Mouse (Mus musculus): ENCODE results near the gene Ptpro. TPM values are rescaled to one million over a fixed set of nuclear protein-coding genes. Genes with fewer than 3 reads are reported as not detected.
A peak's percentile ranks its signal among the peaks of the same experiment; 100 is the strongest.

Ptpro gene
- polyA plus RNA-seq, 1 experiment from 2014 or later: 45.8 TPM

GRCm38 (mm10) chr6:137343688-137344441 lies 91.7 kb downstream of the Ptpro start:
- Histone ChIP-seq H3K4me3 (no peak overlapping the region), H3K4me2 (no peak overlapping the region), H3K4me1 (replicated peaks) (peaks cover 15% of the 10 kb centered on the region; the same call in 1 of the 2 replicates), H3K27me3 (no peaks in the 10 kb centered on the region), H3K9ac (no peak overlapping the region), H3K9me3 (no peaks in the 10 kb centered on the region), H3K27ac (replicated peaks) (no peak overlapping the region), H3K36me3 (peaks cover 3% of the 10 kb centered on the region; the same call in 1 of the 2 replicates)
- 51% methylated on average over 5 of the region's 5 CpGs for WGBS
- ATAC-seq (ENCODE audit: low read depth): no peak

DNA sequence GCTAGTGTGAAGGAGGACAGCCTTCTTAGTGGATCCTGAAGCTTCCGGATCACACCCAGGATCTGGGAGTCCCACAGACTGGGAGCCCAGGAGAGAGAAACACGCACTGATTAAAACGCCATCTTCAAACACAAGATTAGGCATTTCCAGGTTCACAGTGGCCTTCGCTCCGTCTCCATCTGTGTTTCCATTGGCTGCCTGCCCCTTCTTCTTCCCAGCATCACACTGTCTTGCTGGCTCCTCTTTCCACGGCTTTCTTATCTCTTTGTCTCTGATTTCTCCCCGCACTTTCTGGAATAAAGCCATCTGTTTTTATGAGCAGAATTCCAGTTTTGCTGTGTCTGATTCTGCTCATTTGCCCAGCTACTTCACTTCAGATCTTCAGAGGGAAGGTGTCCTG lies 108.0 kb downstream of the Ptpro start:
- no peak overlapping the region for H3K27ac ChIP-seq (replicated peaks)
- H3K9ac ChIP-seq: no peak overlapping the region
- WGBS: 88% methylated on average over 7 of the region's 7 CpGs
- H3K36me3 ChIP-seq: no peaks in the 10 kb centered on the region
- no peak for ATAC-seq (ENCODE audit: low read depth)
- no peak overlapping the region for H3K4me3 ChIP-seq
- H3K4me1 ChIP-seq (replicated peaks): 0 out of 2 replicates have a peak, but pooled peaks cover 7% of the 10 kb centered on the region
- no peak overlapping the region for H3K4me2 ChIP-seq
- H3K27me3 ChIP-seq: no peaks in the 10 kb centered on the region
- H3K9me3 ChIP-seq: no peaks in the 10 kb centered on the region

DNA sequence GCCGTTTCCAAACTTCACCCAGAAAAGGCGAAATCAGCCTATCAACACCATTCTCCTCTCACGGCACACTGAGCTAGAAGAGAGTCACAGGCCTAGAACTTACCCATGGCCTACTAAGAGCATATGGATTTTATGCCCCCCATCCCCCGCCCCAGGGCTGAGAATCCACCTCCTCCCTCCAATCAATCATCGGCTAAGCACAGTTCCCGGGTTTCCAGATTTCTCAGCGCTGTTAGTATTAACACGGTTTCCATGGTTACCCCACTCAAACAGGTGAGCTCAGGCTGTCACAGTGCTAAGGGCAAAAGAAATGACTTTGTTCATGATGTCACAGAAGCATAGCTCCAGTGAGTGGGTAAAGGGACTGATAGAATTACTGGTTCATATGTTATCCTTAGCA lies 110.1 kb downstream of the Ptpro start:
- WGBS: 66% methylated on average over 8 of the region's 8 CpGs
- Histone ChIP-seq H3K9me3 (no peaks in the 10 kb centered on the region), H3K4me3 (no peak overlapping the region), H3K27ac (replicated peaks) (no peak overlapping the region), H3K36me3 (no peaks in the 10 kb centered on the region), H3K4me2 (no peak overlapping the region), H3K9ac (no peak overlapping the region), H3K4me1 (replicated peaks) (0 out of 2 replicates have a peak, but pooled peaks cover 7% of the 10 kb centered on the region), H3K27me3 (no peaks in the 10 kb centered on the region)
- ATAC-seq (ENCODE audit: low read depth): no peak

DNA sequence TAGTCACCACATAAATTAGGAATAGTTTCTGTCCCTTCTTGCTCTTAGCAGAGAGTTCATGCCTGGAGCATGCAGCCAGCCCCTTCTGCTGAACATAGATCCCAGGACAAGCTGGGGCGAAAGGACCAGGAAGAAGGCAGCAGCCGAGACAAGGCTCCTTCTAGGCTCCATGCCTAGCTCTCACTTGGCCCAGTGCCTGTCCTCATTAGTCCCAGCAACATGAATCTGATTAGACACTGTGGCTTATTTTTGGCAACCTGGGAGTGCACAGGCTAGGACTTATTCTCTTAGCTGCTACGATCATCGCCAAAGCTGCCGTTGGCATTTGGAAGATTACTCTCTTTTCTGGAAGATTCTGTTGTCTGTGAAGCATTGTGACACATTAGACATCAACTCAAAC lies 112.6 kb downstream of the Ptpro start:
- Histone ChIP-seq H3K27ac (replicated peaks) (no peak overlapping the region), H3K9me3 (no peaks in the 10 kb centered on the region), H3K36me3 (no peaks in the 10 kb centered on the region), H3K4me2 (no peak overlapping the region), H3K27me3 (no peaks in the 10 kb centered on the region), H3K9ac (no peak overlapping the region), H3K4me3 (no peak overlapping the region), H3K4me1 (replicated peaks) (0 out of 2 replicates have a peak, but pooled peaks cover 7% of the 10 kb centered on the region)
- WGBS: 71% methylated on average over 5 of the region's 5 CpGs
- no peak for ATAC-seq (ENCODE audit: low read depth)

DNA sequence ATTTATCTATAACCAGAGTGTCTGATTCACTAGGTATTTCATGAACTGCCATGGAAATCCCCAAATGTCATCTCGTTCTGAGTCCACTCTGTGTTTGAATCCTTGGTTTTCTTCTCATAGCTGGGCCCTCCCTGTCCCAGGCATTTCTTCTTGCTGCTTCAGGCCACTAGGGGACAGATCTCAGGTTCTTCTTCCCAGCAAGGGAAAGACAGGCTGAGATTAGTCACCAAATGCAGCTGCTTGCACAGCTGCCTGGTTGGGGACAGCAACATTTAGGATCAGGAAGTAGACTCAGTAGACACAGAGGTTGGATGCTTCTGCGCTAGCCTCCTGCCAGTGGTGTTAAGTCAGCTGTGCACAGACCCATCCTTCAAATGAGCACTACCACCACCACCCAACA lies 113.5 kb downstream of the Ptpro start:
- Histone ChIP-seq H3K4me1 (replicated peaks) (0 out of 2 replicates have a peak, but pooled peaks cover 7% of the 10 kb centered on the region), H3K4me3 (no peak overlapping the region), H3K9me3 (no peaks in the 10 kb centered on the region), H3K27ac (replicated peaks) (no peak overlapping the region), H3K9ac (no peak overlapping the region), H3K4me2 (no peak overlapping the region), H3K36me3 (no peaks in the 10 kb centered on the region), H3K27me3 (no peaks in the 10 kb centered on the region)
- ATAC-seq (ENCODE audit: low read depth): no peak
- WGBS: 89% methylated on average over 2 of the region's 2 CpGs

DNA sequence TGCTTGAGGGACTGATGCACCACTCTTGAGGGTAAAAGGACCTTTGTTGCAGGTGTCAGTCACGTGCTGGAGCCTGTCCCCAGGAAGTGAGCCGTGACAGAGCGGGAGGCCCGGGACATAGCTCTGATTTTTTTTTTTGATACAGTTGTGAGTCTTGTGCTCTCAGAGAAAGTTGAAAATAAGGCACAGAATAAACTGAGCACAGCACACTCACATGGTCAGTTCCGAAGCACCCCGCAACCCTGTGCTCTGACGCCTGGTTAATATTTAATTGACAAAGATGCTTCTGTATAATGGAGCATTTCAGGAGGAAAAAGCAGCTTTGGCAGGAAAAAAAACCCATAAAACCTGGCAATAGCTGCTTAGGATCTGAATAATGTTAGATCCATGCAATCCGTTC lies 118.6 kb downstream of the Ptpro start:
- Histone ChIP-seq H3K36me3 (no peaks in the 10 kb centered on the region), H3K27ac (replicated peaks) (no peak overlapping the region), H3K9ac (no peak overlapping the region), H3K4me2 (no peak overlapping the region), H3K4me1 (replicated peaks) (no peaks in the 10 kb centered on the region), H3K4me3 (no peak overlapping the region), H3K9me3 (no peaks in the 10 kb centered on the region), H3K27me3 (no peaks in the 10 kb centered on the region)
- WGBS: 73% methylated on average over 8 of the region's 8 CpGs
- no peak for ATAC-seq (ENCODE audit: low read depth)

- Histone ChIP-seq H3K4me2 (no peak overlapping the region), H3K9me3 (no peaks in the 10 kb centered on the region), H3K4me3 (no peak overlapping the region), H3K27ac (replicated peaks) (no peak overlapping the region), H3K36me3 (no peaks in the 10 kb centered on the region), H3K27me3 (no peaks in the 10 kb centered on the region), H3K9ac (no peak overlapping the region), H3K4me1 (replicated peaks) (no peaks in the 10 kb centered on the region)
- 70% methylated on average over 6 of the region's 6 CpGs for WGBS
- ATAC-seq (ENCODE audit: low read depth): no peak
These were observed 119.3 kb downstream of the Ptpro start for GRCm38 (mm10) chr6:137371455-137371854.

DNA sequence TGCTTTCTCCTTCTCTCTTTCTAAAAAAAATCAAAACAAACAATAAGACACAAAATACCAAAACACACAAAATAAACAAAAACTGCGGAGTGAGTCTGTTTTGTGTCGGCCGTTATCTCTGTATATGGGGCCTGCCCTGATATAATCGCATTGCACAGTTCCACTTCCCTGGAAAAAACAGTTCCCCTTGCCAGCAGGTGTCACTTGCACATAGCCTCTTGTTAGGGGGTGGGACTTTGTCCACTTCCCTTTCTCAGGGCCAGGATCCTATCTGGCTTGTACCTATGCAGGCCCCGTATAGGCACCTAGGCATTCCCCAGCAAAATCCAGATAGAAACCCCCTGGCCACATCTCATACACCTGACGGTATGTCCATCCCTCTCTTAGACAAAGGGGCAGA lies 121.8 kb downstream of the Ptpro start:
- H3K36me3 ChIP-seq: peaks cover 6% of the 10 kb centered on the region; the same call in 1 of the 2 replicates

DNA sequence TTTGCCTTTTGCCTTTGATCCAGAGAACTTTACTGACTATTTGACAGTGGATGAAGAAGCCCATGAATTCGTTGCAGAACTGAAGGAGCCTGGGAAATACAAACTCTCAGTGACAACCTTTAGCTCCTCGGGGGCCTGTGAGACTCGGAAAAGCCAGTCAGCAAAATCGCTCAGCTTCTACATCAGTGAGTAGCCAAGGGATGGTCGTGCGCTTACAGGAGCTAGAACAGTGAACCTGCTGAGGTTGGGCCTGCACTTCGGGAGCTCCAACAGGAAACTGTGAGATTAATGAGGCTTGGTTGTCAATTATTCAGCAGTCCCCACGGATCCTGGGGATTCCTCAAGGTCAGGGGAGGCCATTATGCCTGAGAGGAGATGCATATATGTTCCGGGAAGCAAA lies 130.4 kb downstream of the Ptpro start:
- Histone ChIP-seq H3K4me2 (no peak overlapping the region), H3K36me3 (peaks cover 43% of the 10 kb centered on the region), H3K9ac (no peak overlapping the region), H3K27me3 (no peaks in the 10 kb centered on the region), H3K9me3 (peaks cover 7% of the 10 kb centered on the region; the same call in 1 of the 2 replicates), H3K4me1 (replicated peaks) (0 out of 2 replicates have a peak, but pooled peaks cover 6% of the 10 kb centered on the region), H3K27ac (replicated peaks) (0 out of 2 replicates have a peak overlapping the region, but pooled peaks have one; percentile 5), H3K4me3 (no peak overlapping the region)
- WGBS: 46% methylated on average over 9 of the region's 9 CpGs
- 0 out of 2 replicates have a peak, but pooled peaks have one; percentile 40 for ATAC-seq (ENCODE audit: low read depth)

More for the DNA sequence above, 121.8 kb downstream of the Ptpro start:
- H3K4me1 ChIP-seq (replicated peaks): no peaks in the 10 kb centered on the region
- H3K27me3 ChIP-seq: no peaks in the 10 kb centered on the region
- no peak for ATAC-seq (ENCODE audit: low read depth)
- H3K9ac ChIP-seq: no peak overlapping the region
- no peaks in the 10 kb centered on the region for H3K9me3 ChIP-seq
- no peak overlapping the region for H3K4me2 ChIP-seq
- WGBS: 93% methylated on average over 6 of the region's 6 CpGs
- H3K27ac ChIP-seq (replicated peaks): no peak overlapping the region
- no peak overlapping the region for H3K4me3 ChIP-seq

DNA sequence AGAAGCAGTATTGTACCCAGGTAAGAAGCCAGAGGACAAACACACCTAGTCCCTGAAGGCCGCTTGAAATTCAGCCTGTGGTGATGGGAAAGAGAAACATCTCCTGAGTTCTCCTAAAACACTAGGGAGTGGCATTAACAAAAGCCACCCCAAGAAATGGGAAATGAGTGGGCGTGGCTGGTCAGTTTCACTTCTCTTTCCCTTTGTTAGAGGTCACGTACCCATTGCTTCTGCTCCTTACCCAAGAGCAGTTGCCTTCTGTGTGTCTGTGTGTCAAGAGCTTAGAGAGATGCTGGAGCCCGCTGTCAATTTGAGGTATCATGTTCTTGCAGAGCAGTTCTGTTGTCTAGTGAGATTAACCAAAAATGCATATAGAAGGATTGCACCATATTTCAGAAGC lies 134.2 kb downstream of the Ptpro start:
- peaks cover 7% of the 10 kb centered on the region; the same call in 1 of the 2 replicates for H3K9me3 ChIP-seq
- 0 out of 2 replicates have a peak, but pooled peaks cover 6% of the 10 kb centered on the region for H3K4me1 ChIP-seq (replicated peaks)
- no peaks in the 10 kb centered on the region for H3K27me3 ChIP-seq
- 85% methylated on average over 4 of the region's 4 CpGs for WGBS
- ATAC-seq (ENCODE audit: low read depth): no peak
- no peak overlapping the region for H3K9ac ChIP-seq
- no peak overlapping the region for H3K4me2 ChIP-seq
- H3K36me3 ChIP-seq: peaks cover 34% of the 10 kb centered on the region
- no peak overlapping the region for H3K4me3 ChIP-seq
- no peak overlapping the region for H3K27ac ChIP-seq (replicated peaks)

GRCm38 (mm10) chr6:137386935-137387334 lies 134.8 kb downstream of the Ptpro start:
- H3K27me3 ChIP-seq: no peaks in the 10 kb centered on the region
- H3K9ac ChIP-seq: no peak overlapping the region
- peaks cover 7% of the 10 kb centered on the region; the same call in 1 of the 2 replicates for H3K9me3 ChIP-seq
- H3K27ac ChIP-seq (replicated peaks): no peak overlapping the region
- 55% methylated on average over 3 of the region's 4 CpGs for WGBS
- H3K4me1 ChIP-seq (replicated peaks): 0 out of 2 replicates have a peak, but pooled peaks cover 6% of the 10 kb centered on the region
- no peak overlapping the region for H3K4me2 ChIP-seq
- H3K4me3 ChIP-seq: no peak overlapping the region
- H3K36me3 ChIP-seq: peaks cover 34% of the 10 kb centered on the region
- no peak for ATAC-seq (ENCODE audit: low read depth)

DNA sequence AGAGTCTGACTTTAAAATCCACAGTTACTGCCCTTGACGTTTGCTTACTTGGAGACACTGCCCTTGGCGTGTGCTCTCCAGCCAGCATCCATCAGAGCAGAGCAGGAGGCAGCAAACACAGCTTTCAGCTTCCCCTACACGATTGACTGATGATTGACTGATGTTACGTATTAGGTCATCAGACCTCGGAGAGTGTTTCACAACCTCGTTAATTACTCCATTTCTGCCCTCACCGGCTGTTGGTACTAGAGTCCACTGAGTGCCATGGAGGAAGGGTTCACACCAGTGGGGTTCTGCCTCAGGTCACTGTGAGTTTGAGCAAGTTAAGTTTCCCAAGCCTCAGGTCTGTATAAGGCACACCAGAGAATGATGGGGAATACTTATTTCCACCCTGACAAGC lies 143.0 kb downstream of the Ptpro start:
- no peaks in the 10 kb centered on the region for H3K27me3 ChIP-seq
- H3K4me2 ChIP-seq: no peak overlapping the region
- 80% methylated on average over 7 of the region's 7 CpGs for WGBS
- H3K9me3 ChIP-seq: no peaks in the 10 kb centered on the region
- peaks cover 22% of the 10 kb centered on the region for H3K36me3 ChIP-seq
- H3K27ac ChIP-seq (replicated peaks): no peak overlapping the region
- H3K4me1 ChIP-seq (replicated peaks): no peaks in the 10 kb centered on the region
- no peak overlapping the region for H3K9ac ChIP-seq
- no peak overlapping the region for H3K4me3 ChIP-seq
- ATAC-seq (ENCODE audit: low read depth): no peak; the same call in 1 of the 2 replicates
